Mouse (Mus musculus) layer of hippocampus, adult 9-10 months (tissue): ENCODE data around the gene Bcorl1.

Experiments used
- DNase-seq: peaks from one replicate; pipeline ENCODE4 v3.0.0; 2022; ENCODE audit warnings: low spot score

Gene Bcorl1

DNA sequence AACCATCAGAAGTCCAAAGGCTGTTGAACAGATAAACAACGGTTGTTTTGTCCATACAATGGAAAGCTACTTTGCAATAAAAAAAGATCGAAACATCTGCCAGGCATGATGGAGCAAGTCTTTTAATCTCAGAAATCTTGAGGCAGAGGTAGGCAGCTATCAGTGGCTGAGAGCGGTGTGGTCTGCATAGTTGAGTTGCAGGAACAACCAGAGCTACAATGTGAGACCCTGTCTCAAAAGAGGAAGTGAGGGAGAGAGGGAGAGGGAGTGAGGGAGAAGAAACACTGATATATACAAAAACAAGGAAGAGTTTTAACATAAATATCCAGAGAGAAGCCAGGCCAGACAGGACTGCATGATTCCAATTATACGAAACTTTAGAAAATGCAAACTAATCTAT is 103.5 kb downstream of the Bcorl1 start:
- no peak for DNase-seq

DNA sequence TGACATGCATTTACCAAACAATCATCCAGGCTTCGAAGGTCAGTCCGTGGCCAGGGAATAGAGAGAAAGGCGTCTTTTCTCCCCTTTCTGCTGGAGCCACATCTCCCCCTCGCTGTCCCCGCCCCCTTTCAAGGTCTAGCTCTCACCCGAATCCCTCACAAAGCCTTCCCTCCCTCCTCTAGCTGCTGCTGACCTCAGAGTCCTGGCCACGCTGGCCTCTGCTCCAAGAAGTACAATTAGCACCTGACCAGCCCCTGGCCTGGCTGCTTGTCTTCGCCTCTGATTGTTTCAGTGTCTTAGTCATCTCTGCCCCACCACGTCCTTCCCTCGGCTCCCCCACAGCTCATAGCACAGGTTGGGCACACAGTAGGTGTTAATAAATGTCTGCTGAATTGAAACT is 108.5 kb downstream of the Bcorl1 start:
- DNase-seq: no peak

DNA sequence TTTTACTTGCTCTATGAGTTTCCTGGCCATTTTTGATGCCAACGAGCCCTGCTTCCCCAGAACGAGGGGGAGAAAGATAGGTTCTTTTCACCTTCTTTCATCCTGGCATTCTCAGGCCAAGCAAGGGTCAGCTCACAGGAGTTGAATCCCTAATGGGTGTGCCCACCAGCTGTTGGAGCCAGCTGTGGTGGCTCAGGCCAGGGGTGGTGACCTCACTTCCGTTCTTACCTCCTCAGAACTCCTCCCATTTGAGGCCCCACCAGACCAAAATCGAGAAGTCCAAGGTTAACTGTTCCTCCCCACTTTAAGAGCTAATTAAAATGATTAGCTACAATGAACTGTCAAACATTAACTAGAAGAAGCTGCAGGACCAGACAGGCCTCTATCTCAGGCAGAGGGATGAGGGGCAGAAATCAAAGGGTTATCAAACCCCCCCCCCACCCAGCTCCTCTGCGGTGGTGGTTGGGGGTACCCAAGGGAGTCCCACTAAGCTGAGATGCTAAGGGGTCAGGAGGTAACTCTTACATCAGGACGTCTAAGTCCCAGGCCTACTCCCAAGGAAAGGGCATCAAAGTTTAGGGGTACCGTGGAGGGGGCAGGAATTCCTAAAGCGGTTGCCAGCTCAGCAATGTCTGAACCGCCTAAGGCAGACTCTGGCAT is 111.2 kb downstream of the Bcorl1 start:
- no peak for DNase-seq

DNA sequence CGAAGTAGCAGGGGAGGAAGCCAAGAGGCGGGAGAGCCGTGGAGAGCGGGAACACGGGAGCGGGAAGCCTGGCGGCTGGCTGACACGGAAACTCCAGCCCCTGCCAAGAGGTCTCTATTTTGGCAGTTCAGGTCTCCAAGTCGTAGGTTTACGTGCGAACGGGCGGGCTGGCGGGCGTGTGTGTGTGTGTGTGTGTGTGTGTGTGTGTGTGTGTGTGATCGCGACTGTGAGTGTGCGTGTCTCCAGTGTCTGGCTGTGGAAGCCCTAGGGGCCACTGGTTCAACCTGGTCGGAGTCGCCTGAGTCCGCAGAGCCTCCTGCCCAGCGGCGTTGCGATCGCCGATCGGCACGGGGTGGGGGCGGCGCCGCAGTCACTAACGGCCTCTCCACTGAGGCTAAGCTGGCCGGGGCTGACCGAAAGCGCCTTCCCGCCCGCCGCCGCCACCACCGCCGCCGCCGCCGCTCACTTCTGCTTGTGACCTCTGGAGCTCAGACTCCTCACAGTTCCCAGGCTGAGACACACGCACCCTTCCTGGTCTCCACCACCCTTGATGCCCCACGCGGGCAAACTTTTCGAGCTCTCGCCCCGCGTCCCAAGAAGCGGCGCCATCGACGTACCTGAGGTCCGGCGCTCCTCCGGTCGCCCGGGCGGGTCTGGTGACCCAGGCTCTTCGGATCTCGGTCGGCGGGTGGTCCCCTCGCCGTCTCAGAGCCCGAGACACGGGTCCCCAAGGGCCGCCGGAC is 111.9 kb downstream of the Bcorl1 start:
- no peak for DNase-seq

DNA sequence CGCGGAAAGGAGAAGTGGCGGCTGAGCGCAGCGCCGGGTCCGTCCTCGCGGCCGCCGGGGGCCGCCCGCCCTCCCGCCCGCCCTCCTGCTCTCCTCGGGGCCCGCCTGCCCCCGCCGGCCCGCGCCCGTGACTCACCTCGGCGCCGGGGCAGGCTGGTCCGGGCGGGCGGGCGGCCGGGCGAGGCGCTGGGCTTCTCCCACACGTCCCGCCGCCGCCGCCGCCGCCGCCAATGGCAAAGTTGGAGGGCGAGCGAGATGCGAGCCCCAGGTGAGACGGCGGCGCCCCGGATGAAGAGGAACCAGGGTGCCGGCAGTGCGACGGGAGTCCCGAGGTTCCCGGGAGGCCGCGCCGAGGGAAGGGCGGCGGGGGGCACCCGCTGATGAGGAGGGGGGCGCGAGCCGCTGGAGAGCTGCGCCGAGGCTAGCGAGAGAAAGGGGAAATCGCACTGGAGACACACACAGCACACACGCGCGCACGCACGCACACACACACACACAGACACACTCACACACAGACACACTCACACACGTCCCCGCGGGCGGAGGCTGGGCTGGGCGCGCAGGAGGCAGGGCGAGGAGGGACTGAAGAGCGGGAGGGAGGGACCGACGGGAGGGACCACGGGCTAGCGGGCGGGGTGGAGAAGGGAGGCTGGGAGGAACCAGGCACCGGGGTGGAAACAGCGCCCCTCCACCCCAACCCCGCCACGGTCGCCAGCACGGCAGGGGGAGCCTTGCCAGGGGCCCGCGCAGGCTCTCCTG is 112.8 kb downstream of the Bcorl1 start:
- no peak for DNase-seq

DNA sequence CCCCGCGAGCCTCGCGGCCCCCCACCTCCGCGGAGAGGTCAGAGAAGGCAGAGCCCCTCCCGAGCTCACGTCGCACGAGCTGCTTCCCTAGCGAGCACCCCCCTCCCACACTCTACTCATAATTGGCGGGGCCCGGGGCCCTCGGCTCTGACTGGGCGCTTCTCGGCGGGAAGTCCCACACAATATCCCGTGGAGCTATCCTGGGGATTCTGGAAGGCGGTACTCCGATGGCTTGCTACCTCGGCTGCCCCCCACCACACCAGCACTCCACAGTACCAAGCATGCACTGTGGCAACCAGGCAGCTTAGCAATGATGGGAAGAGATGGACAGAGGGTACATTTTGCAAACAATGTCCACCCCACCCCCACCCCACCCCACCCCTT is 113.3 kb downstream of the Bcorl1 start:
- DNase-seq: no peak

DNA sequence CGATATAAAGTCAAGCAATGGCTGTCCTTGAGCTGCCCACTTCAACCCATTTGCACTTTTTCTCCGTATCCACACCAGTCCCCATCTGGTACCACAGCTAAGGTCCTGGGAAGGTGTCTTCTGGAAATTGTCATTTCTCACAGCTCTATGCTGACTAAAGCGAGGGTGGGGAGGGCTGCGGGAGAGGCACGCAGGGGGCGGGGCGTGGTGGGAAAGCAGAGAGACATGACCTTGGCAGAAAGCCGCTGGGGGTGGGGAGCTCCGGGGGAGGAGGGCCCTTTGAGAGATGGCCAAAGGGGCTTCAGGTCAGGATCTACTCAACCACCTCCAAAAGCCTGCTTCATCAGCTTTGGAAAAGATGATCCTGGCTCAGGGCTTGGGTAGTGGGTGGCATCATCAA is 113.9 kb downstream of the Bcorl1 start:
- no peak for DNase-seq

DNA sequence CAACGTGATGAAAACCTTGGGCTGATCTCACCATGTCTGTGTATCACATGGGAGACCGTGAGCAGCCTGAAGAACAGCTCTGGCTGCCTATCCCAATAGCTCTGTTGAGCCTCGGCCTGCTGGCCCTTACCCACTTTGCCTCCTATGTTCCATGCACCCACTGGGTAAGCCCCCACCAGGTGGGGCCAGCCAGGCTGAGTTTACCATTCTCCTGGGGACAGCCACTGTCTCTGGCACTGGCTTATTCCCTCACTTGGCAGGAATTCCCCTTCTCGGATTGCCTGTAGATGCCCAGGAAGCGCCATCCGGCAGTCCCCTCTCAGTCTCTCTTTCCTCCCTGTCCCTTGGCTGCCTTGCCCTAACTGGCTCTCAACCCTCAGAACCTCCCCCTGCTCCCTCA is 115.8 kb downstream of the Bcorl1 start:
- no peak for DNase-seq
